Mouse (Mus musculus): ENCODE measurements around the gene Strap.

The Strap gene

DNA sequence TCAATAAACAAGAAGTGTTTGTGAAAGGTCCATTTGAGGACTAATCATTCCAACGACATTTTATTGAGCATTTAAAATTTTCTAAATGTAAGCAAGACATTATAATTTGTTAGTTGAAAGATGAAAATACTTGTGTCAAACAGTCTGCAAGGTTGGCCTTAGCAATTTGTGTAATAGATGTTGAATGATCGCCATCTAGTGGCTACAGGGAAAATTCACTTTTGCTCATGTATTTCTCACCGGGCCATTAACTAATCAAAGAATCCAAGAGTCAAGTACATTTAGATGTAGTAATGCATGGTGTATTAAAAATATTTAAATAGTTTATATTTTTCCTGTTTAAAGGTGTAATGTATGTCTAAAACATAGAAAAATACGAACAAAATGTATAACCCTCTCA is 11.0 kb upstream of the Strap start:
- peak; percentile 62 for DNase-seq

DNA sequence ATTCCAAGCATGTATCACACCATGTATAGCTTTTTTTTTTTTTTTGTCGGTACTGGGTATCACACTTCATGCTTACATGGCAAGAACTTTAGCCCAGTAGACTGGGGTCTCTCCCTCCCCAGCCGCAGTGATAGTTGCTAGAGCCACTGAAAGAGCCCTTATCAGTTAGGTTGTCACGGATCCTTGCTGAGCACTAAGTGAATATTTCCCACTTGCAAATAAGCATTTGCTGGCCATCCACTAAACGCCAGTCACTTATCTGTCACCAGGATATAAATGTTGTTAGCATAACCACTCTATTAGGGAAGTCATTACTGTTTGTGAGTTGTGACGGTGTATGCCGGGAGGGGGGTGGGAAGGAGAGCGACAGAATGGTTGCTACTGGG is 425 bp upstream of the Strap start:
- peak; percentile 13 for DNase-seq

DNA sequence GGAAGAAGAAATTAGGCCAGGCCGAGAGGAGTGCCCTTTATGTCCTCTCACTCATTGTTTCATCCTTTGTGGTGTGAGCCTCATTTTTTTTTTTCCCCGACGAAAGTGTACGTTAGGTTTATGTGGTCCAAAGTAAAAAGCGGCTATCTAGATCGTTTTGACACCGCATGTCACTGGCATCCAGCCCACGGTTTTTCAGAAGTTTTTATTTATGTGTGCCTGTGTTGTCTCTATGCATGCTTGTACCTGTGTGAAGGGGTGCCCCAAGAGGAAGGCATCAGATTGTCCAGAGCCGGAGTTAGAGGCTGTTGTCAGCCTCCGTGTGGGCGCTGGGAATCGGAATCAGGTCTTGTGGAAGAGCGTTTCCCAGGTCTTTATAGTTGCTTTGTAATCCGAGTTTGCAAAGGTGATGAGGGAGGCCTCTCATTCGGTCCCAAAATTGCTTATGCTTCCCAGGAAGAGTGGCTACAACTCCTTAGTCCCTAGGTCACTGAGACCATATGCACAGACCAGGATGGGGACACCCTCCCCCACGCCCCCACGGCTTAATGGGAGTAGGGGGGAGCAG is 877 bp downstream of the Strap start:
- no peak for DNase-seq

DNA sequence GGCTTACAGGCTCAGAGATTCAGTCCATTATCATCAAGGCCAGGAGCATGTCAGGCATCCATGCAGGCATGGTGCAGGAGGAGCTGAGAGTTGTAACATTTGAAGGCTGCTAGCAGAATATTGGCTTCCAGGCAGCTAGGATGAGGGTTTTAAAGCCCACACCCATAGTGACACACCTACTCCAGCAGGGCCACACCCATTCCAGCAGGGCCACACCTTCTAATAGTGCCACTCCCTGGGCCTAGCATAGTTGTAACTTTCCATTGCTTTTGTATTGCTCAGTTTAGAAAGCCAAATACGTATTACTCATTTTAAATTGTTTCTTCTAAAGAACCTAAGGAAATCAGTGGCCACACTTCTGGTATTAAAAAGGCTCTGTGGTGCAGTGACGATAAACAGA is 6.1 kb downstream of the Strap start:
- DNase-seq = no peak

DNA sequence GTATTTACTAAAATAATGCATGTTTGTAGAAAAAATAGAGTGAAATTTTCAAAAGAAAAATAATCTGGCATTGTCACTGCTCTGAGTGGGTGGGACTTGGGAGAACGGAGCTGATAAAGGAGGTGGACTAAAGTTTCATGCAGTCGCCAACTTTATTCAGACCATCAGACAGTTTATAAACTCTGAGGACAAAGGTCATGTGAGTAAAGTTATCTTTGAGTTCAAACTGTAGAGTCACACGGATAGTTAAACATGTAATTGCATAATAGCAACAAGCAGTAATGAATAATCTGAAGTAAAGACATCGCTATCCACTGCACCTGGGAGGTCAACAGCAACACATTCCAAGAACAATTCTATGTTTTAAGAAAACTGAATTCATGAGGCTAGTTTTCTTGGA is 9.8 kb downstream of the Strap start:
- no peak for DNase-seq

DNA sequence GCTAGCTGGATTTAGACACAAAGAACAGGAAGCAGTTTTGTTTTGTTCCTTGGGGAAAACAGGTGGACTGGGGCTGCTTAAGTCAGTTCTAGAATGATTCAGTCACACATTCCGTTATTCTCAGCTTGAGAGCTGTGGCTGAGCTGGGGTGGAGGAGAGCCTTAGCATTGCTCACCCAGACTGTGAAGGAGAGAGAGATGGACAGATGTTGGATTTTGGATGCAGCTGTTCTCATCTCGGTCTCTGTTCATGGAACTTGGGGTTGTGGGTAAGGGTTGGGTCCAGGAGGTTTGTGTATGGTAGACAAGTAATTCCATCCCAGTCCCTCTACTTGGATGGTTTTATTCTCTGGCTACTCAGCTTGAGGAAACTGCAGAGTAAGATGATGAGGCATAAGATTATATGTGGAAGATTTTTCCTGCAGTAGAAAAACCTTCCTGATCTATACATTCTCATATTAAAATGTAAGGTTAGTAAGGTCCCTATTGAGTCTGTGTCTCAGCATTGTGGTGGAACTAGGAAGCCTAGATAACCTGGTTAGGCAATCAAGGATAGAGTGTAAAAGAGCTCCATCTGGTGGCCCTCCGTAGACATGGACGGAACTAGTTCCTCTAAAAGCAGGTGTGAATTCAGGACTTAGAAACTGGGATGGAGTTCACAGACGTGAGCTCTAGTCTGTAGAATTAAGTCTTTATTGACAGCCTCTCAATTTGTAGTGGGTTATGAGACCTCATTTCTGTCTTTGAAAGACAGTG is 12.5 kb downstream of the Strap start:
- no peak for DNase-seq

DNA sequence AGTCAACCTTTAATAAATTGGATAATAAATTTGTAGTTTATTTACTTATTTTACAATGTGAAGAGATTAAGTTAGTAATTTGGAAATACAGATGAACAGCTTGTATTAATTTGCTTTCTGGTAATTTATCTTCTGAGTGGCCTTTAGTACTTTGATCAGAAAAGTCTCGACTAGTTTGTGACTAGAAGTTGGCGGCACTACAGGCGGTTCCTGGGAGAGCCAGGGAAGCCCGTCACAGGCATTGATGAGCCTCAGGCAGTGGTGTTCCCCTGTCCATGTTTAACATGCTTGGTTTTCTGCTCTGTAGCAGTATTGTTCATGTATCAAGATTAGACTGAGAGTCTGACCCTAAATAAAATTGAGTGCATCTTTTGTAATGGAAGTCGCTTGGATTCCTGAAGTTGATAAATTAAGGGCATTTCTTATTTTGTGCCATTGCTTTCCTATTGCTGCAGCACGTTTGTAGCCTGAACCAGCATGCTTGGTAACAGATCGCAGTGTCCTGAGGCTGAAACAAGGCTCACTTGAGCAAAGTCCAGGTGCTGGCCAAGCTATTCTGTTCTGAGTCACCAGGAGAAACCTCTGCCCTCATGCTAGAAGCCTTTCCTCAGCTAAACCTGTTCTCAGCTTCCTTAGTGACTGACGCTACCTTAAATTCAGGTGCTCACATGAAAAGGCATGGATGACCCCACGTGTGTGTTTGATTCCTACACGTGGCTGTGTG is 16.8 kb downstream of the Strap start:
- peak; percentile 72 for DNase-seq

DNA sequence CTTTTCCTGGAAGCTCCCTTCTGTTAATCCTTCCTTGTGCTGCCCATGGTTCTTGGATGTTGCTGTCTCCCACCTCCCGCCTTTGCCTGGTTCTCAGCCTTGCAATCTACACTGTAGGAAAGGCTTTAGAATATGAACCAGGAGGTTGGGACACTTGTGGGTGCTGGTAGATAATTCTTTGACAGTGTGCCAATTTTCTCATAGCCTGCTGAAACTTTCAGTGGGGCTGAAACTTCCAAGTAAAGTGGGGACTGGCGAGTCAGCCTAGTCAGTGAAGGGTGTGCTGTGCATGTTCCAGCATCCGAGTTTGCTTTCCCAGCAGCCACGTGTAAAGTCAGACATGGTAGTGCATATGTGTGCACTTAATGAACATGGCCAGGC is 17.4 kb downstream of the Strap start:
- no peak for DNase-seq

DNA sequence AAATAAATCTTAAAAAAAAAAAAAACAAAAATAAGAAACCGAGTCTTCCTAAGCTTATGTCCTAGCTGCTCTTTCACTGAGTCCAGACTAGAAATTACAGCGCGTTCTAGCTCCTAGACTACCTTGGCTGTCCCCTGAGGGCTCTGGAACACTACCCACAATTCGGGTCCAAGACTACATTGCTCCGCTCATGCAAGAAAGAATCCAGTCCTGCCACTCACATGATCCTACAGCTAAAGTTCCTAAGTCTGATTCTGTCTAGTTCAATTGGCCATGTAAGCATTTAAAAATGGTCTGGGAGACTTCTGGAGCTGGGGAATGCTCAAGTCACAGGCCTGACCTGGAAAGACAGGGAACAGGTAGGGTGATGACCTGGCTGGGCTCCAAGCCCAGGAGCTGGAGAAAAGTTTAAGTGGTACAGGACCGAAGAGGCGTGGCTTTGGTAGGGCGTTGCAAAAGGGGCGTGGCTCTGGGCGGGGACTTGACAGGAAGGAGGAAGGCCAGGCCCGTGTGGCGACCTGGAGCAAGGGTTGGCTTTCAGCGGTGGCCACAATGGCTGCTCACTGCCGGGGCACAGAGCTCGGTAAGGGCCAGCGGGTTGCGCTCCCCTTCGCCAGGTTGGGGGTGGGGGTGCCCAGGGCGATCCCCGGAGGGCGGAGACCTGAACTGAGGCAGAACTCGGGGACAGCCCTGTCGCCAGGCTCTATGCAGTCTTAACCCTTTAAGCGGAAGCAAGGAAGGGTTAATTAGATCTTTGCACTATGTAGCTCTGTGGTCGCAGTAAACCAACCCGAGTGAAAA is 19.4 kb downstream of the Strap start, which contains the start of gene Dera:
Gene Dera, plus strand, starts transcription at position 491 of the 801 bp plus-strand sequence.
- peak; percentile 93 for DNase-seq

DNA sequence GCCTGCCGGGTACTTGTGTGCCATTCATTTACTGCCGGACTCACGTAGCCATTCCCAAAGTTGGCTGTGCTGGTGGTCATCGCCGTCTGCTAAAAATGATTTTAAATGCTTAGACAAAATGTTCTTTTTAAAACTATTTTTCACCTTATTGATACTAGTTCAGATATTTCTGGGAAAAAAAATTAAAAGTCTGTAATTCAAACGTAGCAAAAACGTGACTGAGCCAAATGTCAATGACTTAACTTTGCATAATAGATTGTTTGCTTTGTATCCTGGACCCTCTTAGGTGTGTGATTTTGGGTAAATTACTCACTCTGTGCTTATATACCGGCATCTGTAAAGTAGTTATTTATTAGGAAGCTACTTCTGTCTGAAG is 20.0 kb downstream of the Strap start:
- no peak for DNase-seq

DNA sequence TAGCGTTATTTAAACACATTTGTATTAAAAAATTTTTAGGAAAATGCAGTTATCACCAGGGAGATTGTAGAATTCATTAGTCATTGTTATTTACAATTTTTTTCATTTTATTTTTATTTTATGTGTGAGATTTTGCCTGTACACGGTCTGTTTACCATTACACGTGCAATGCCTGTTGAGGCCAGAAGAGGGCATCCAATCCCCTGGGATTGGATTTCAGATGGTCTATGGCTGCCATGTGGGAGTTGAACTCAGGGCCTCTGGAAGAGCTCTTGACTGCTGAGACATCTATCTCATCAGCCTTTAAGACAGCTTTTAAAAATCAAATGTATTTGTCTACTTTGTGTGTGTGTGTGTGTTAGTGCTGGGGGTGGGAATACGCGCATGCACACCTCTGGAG is 21.4 kb downstream of the Strap start:
- peak; percentile 35 for DNase-seq

DNA sequence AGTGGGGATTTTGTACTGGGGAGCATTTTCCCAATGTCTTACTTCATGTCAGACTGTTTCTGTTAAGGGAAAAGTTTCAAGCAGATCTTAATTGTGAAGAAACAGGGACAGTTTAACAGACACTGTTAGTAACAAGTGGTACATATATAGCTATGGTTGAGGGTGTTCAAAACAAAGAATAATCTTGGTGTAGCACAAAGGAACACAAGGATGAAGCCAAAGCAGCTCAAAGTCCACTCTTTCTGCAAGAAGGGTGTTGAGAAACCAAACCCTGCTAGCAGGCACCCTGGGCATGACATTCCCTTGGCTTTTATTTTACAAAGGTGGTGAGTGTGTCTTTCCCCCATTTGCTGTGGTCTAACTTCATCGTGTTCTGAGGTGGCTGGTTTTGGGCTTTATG is 23.0 kb downstream of the Strap start:
- DNase-seq = no peak

DNA sequence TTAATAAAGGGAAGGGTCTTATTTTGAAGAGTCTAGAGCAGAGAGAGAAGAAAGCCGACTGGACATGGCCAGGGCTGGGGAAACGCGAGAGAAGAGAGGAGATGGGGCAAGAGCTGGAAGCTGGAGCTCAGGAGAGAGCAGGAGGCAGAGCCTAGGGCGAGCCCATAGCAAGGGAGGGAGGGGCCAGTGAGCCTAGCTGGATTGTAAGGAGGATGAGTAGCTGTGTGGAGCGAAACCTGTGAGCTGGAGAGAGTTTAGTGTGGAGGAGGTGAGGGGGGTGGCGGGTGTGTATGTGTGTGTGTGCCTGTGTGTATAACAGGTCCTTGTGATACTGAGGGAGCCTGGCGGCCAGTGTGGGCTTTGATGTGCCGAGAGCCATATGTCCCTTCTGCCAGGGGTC is 24.8 kb downstream of the Strap start:
- no peak for DNase-seq

DNA sequence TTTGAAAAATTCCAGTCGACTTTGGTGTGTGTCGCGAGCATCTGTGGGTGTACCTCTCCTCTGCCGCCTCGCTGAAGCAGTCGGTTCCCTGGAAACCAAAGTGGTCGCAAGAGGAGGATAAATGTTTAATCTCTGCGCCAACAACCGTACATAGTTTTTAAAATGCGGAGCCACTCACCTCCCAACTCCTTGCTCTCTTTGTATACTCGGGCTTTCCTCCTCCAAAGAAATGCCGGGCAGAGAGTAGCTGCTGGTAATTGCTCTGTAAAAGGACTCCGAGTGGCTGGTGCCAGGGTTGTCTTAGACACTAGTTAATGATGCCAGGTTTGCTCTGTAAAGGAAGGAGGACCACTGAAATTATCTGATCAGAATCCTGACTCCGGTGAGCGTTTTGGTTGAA is 26.1 kb downstream of the Strap start:
- no peak for DNase-seq

DNA sequence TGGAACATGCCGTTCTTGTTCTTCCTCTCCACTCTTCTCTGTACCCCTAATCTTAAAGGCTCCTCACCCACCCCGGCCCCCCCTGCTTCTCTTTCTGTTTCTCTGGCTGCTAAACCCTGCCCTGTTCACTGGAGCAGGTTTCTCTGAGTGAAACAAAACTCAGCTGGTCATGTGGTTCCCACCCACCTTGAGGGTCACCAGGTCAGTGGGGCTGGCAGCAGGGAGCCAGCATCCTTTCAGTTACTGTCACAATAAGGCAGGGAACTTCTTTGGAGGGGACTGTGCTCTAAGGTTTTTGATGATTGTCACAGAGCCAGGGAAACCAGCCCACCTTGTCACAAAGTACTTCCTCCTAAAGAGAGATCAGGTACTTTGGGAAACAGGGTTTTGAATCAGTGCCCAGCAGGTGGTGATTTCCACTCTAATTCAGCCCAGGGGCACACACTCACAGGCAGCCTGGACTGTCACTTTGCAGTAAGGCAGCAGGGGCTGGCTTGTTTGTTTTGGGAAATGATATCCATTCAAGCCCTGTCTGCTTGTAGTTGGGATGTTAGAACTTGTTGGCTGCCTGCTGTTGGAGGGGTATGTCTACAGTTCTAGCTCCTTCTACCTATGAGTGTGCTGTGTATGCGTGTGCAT is 29.8 kb downstream of the Strap start:
- DNase-seq = peak; percentile 31

DNA sequence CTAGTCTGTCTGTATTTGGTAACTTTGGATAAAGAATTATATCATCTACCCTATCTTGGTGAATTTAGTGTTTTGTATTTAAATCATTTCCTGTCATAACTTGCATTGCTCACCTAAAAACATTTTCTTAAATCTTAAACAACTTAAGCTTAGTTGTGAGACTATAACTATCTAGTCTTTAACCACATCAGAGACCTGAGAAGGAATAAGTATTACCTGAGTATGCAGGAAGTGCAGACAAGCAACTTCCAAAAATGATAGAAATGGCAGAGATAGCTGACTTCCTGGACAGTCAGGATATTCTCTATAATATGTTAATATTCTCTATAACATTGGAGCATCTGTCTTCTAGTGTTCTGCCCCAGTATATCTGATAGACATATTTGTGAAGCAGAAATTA is 31.3 kb downstream of the Strap start:
- DNase-seq = no peak

DNA sequence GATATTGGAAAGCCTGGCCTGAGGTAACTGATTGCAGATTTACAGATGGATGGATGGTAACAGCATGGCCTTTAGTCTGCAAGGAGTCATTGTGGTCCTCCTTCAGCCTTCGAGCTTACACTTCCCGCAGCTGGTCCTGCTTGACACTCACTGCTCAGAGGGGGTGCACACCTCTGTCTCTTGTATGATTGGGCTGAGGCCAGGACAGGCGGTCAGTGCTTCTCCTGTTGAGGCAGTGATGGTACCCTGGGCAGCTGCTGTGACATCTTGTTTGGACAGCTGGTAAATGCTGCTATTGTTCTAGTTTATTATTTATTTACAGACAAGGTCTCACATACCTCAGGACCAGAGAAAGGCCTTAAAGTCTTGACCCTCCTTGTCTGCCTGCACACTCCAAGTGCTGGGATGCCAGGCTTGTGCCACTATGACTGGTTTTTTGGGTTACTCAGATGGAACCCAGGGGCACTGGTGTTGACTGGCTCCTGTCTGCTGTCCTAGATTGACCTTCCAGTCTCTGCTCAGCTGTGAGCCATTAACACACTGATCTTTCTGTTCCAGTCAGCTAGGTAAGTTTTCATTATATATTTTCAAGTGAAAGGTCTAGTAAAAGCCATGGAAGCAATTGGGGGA is 36.9 kb downstream of the Strap start:
- DNase-seq = no peak

DNA sequence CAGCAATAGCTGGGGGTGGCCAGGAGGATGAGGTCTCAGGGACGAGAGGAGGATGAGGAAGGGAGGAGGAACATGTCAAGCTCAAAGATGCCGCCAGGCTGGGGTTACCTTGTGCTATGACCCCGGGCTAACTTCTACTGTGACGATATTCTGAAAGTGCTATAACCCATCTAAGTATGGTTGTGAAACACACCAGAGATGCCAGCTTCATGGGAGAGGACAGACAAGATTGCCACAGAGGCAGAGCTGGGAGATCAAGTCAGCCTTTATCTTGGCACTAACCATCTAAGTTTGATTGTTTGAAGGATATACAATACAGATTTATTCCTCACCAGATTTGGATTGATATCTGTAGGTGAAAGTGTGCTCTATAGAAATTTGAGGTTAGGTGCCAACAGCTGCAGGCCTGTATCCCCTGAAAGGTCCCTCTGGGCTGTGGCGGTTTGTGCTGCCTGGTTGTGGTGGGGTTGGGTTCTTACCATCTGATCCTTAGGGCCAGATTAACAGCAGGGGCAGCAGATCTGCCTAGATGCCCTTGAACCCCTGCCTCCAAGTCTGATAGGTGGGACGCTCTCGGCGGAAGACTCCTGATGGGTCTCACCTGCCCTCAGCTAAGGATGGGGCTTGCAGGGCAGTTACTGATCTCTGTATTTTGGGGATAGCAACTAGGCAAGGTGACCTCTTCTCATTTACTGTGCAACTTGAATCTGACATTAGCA is 38.2 kb downstream of the Strap start:
- no peak for DNase-seq

DNA sequence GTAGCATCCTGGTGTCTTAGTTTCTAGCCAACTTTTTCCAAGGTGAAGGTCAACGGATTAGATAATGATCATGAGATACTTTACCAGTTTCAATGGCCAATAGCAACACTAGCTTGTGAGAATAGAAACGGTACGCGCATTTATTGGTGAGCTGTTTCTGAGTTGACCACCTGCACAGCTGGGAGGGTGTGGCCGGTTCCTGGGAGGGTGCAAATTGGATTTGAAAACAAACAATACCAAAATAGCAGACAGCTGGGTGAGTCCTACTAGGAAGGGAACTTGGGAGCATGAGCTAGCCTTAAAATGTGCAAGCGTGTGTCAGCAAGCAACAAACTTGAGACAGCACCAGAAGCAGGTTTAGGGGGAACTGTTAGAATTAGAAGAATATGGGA is 38.8 kb downstream of the Strap start:
- no peak for DNase-seq

DNA sequence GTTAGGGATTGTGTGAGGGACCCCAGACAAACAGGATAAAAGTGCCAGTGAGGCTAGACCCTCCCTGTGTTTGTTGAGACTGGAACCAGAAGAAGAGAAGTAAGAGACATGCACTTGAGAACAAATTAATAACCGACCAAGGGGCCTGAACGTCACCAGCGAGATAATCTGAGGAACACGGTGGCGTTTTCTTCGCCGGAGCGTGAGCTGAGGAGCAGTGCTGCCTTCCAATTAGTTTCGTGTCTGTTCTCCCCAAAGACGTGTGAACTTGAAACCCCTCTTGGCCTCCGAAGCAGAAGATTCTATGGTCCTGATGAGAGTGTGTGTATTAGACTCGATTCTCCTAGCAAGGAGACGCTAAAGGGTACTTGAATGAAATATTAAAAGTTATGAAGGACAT is 39.3 kb downstream of the Strap start:
- no peak for DNase-seq

DNA sequence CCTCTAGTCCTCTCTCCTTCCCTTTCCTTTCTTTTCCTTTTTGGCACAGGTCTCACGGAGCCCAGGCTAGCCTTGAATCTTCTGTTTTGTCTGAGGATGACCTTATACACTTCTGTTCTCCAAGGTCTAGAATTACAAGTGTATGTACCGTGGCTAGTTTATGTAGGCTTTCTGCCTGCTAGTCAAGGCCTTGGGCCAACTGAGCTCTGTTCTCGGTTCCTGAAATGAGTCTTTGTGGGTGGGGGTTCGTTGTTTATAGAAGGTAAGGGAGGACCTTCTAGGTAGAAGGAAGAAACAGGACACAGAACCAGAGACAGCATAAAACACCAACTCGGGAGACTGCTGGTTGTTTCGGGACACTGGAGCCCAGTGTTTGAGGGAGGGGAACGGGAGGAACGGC is 40.3 kb downstream of the Strap start:
- DNase-seq = no peak

DNA sequence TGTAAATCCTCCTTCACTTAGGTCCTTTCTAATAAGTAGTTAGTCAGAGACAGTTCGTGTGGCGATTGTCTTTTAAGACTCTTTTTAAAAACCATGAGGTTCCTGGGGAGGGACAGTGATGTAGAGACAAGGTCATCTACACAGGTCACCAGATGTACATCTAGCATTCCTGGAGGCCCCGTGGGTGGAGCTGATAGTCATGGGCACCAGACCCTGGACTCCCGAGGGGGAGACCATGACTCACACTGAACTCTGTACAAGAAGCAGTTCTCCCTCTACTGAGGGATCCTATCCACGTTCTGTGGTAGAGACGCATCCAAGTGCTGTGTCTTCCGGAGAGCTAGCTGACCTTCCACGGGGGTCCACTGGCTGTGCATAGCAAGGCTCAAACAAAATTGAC is 42.1 kb downstream of the Strap start:
- DNase-seq = no peak

Data from kidney, postnatal 14 days (tissue).